Mouse (Mus musculus) kidney, postnatal 0 days (tissue): ENCODE data around the gene Bloc1s4. TPM values are rescaled to one million over a fixed set of nuclear protein-coding genes. Genes with fewer than 3 reads are reported as not detected.

Experiments
- ATAC-seq: fragments of 200-750 bp; cut with Nextera tagmentation; replicated peaks from 2 replicates; pipeline ENCODE4 v1.8.0; 2017; ENCODE audit warnings: low read depth, moderate number of reproducible peaks, moderate TSS enrichment, moderate library complexity; ENCODE audit not compliant: low FRiP score
- DNase-seq: peaks from one replicate; pipeline ENCODE4 v3.0.0-alpha.2; 2016; ENCODE audit warnings: low spot score
- H3K27ac ChIP-seq: fragments of 300-500 bp; sonication (generic); 2 replicates; pipeline ENCODE4 v1.5.1; 2014; ENCODE audit warnings: mild to moderate bottlenecking
- H3K27me3 ChIP-seq: fragments of 300-500 bp; sonication (generic); 2 replicates; pipeline ENCODE4 v1.6.1; 2014; ENCODE audit warnings: low read length, mixed read lengths; ENCODE audit not compliant: insufficient read depth
- H3K36me3 ChIP-seq: fragments of 300-500 bp; sonication (generic); 2 replicates; pipeline ENCODE4 v1.6.1; 2014; ENCODE audit warnings: low read length, mixed read lengths; ENCODE audit not compliant: insufficient read depth
- H3K4me1 ChIP-seq: fragments of 300-500 bp; sonication (generic); replicated peaks from 2 replicates; pipeline ENCODE4 v1.6.1; 2014; ENCODE audit warnings: antibody characterized with exemption, low read length, mixed read lengths; ENCODE audit not compliant: insufficient read depth
- H3K4me2 ChIP-seq: fragments of 300-500 bp; sonication (generic); 2 replicates; pipeline ENCODE4 v1.6.1; 2014; ENCODE audit warnings: mild to moderate bottlenecking, low read length, moderate library complexity, mixed read lengths
- H3K4me3 ChIP-seq: fragments of 300-500 bp; sonication (generic); replicated peaks from 2 replicates; pipeline ENCODE4 v1.5.1; 2014; ENCODE audit warnings: low read depth, low read length
- H3K9ac ChIP-seq: fragments of 300-500 bp; sonication (generic); 2 replicates; pipeline ENCODE4 v1.6.1; 2014; ENCODE audit warnings: low read depth, low read length
- H3K9me3 ChIP-seq: fragments of 300-500 bp; sonication (generic); replicated peaks from 2 replicates; pipeline ENCODE4 v1.6.1; 2016; ENCODE audit warnings: low read length, inconsistent platforms, mixed read lengths
- CTCF ChIP-seq: IDR thresholded peaks from 2 replicates; pipeline ENCODE4 v1.5.1; 2016; ENCODE audit warnings: antibody characterized with exemption, low read depth, mild to moderate bottlenecking, moderate library complexity
- WGBS: fragments of 180-500 bp; shearing (Covaris S2); extraction: QIAGEN DNeasy Blood & Tissue Kit; methylation state at CpG from one replicate; pipeline ENCODE4 v1.1.7; 2014; 5-methylcytosine and 5-hydroxymethylcytosine counted together
- polyA plus RNA-seq: library from polyadenylated mRNA; unstranded; fragments of >200 nt; fragmentation: Nextera tagmentation; extraction: Ambion mirVana; gene quantifications from 2 replicates; pipeline ENCODE4 v1.2.1, GENCODE M21; 2015

Gene Bloc1s4
- polyA plus RNA-seq, 1 experiment from 2014 or later, result 33.7 TPM

DNA sequence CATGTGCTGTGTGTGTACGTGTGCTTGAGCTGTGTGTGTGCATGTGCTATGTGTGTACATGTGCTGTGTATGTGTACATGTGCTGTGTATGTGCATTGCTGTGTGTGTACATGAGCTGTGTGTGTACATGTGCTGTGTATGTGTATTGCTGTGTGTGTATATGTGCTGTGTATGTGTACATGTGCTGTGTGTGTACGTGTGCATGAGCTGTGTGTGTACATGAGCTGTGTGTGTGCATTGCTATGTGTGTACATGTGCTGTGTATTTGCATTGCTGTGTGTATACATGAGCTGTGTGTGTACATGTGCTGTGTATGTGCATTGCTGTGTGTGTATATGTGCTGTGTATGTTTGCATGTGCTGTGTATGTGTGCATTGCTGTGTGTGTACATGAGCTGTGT is 31.1 kb upstream of the Bloc1s4 start:
- H3K4me1 ChIP-seq, result no peaks in the 10 kb centered on the region
- no peak for DNase-seq
- no peak overlapping the region for H3K4me2 ChIP-seq
- no peaks in the 10 kb centered on the region for H3K27me3 ChIP-seq
- no peaks in the 10 kb centered on the region for H3K9me3 ChIP-seq
- H3K27ac ChIP-seq, result no peak overlapping the region
- no peak overlapping the region for H3K9ac ChIP-seq
- ATAC-seq, result no peak
- TF ChIP-seq CTCF, result no peak
- WGBS, result 85% methylated on average over 2 of the region's 2 CpGs
- no peaks in the 10 kb centered on the region for H3K36me3 ChIP-seq
- H3K4me3 ChIP-seq, result no peak overlapping the region

DNA sequence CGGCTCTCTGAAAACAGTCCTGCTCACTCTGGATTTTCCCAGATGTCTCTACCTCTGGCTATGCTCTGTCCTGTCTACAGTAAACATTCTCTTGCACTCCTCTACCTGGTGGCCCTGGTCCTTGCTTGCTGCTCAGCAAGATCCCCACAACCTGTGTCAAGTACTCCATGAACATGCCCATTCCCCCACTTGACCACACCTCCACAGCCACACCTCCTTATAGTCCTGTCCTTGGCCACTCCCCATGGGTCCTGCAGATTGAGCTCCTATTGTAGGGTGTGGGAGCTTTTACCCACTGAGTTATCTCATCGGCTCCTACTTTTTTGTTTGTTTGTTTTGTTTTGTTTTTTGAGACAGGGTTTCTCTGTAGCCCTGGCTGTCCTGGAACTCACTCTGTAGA is 30.5 kb upstream of the Bloc1s4 start:
- Histone ChIP-seq H3K4me1 (no peaks in the 10 kb centered on the region), H3K9ac (no peak overlapping the region), H3K36me3 (no peaks in the 10 kb centered on the region), H3K27me3 (no peaks in the 10 kb centered on the region), H3K4me3 (no peak overlapping the region), H3K9me3 (no peaks in the 10 kb centered on the region), H3K4me2 (no peak overlapping the region), H3K27ac (no peak overlapping the region)
- DNase-seq (no peak), ATAC-seq (no peak)
- no peak for TF ChIP-seq CTCF
- WGBS, result 93% methylated on average over 1 of the region's 2 CpGs

DNA sequence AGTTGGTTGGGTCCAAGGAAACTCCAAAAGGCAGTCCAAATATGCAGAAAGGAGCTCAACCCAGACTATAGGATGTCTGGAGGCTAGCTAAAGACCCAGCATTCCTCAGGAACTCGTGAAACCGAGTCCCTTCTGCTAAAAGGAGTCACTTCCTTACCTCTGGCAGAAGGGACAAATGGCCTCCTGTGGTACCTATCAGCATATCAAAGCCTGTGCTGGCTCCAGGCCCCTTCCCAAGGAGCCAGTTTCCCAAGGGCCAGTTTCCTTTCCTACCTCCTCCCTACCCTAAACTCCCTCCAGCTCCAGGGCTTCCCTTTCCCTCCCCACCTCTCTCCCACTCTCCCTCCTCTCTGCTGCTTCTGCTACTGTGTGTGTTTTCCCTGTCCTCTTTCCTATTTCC is 28.7 kb upstream of the Bloc1s4 start:
- ATAC-seq, result no peak
- DNase-seq, result no peak
- Histone ChIP-seq H3K4me3 (no peak overlapping the region), H3K36me3 (no peaks in the 10 kb centered on the region), H3K4me1 (no peaks in the 10 kb centered on the region), H3K4me2 (no peak overlapping the region), H3K27ac (no peak overlapping the region), H3K27me3 (no peaks in the 10 kb centered on the region), H3K9ac (no peak overlapping the region), H3K9me3 (no peaks in the 10 kb centered on the region)
- 8% methylated on average over 2 of the region's 2 CpGs for WGBS
- no peak for TF ChIP-seq CTCF

DNA sequence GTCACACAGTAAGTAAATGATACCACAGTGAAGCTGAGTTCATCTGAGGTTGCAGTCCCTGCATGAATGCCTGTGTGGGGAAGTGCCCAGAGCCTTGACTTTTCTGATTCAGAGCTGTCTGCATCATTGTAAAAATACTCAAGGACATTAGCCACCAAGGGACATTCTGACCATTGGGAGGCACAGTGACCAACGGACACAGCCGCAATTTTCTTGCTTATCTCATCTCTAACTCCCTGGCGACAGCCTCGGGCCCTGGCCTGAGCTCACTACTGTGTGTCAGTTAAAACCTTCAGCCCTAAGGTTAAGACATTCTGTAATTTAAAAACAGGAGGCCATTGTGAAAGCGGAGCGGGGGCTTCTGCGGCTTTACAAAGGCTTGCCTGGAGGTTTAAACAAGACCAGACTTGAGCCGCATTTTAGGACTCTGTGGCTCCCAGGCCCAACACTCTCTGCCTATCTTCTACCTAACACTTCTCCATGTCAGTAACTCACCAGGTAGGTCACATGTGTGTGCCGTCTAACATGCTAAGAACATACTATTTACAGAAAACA is 27.6 kb upstream of the Bloc1s4 start:
- Histone ChIP-seq H3K9ac (no peak overlapping the region), H3K27me3 (no peaks in the 10 kb centered on the region), H3K36me3 (no peaks in the 10 kb centered on the region), H3K4me2 (no peak overlapping the region), H3K4me1 (no peaks in the 10 kb centered on the region), H3K27ac (no peak overlapping the region), H3K9me3 (no peaks in the 10 kb centered on the region), H3K4me3 (no peak overlapping the region)
- TF ChIP-seq CTCF, result no peak
- DNase-seq (no peak), ATAC-seq (no peak)
- 42% methylated on average over 9 of the region's 9 CpGs for WGBS

DNA sequence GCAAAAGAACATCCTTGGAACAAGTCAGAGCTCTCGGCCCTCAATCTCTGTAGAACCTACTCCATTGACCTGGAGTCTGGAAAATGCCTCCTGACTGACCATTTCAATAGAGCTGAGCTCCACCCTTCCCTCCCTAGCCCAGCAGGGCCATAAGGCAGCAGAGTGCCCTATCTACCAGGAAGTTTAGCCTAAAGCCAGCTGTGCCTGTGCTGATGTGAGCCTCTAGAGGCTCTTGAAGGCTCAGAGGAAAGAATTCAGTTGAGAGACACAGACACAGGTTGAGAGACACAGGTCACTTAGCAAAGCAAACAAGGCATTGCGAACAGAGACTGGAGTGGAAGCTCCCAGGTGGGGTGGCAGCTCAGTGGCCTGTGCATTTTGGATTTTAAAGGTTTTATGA is 26.9 kb upstream of the Bloc1s4 start:
- ATAC-seq, result no peak
- 67% methylated on average over 2 of the region's 2 CpGs for WGBS

DNA sequence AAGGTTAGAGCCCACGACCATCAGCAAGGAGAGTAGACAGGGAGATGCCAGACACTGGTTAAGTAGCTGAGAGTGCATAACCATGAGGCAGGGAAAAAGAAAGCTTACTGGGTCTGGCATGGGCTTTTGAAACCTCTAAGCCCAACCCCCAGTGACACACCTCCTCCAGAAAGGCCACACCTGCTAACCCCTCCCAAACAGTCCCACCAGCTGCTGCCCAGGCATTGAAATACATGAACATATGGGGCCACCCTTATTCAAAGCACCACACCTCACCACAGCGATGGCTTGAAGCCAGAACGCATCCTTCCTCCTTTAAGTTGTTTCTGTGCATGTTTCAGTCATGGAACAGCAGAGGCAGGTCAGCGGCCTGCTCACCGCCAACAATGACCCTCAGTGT is 24.1 kb upstream of the Bloc1s4 start:
- no peak for ATAC-seq
- no peaks in the 10 kb centered on the region for H3K27me3 ChIP-seq
- no peaks in the 10 kb centered on the region for H3K36me3 ChIP-seq
- H3K9me3 ChIP-seq, result no peaks in the 10 kb centered on the region
- H3K4me3 ChIP-seq, result no peak overlapping the region
- WGBS, result 70% methylated on average over 5 of the region's 5 CpGs
- TF ChIP-seq CTCF, result no peak
- no peaks in the 10 kb centered on the region for H3K4me1 ChIP-seq
- no peak overlapping the region for H3K9ac ChIP-seq
- DNase-seq, result no peak
- no peak overlapping the region for H3K27ac ChIP-seq
- H3K4me2 ChIP-seq, result no peak overlapping the region

More for the DNA sequence above, 26.9 kb upstream of the Bloc1s4 start:
- no peaks in the 10 kb centered on the region for H3K4me1 ChIP-seq
- H3K4me3 ChIP-seq, result no peak overlapping the region
- no peak for DNase-seq
- no peak overlapping the region for H3K27ac ChIP-seq
- H3K9me3 ChIP-seq, result no peaks in the 10 kb centered on the region
- no peak overlapping the region for H3K9ac ChIP-seq
- H3K27me3 ChIP-seq, result no peaks in the 10 kb centered on the region
- no peaks in the 10 kb centered on the region for H3K36me3 ChIP-seq
- no peak for TF ChIP-seq CTCF
- no peak overlapping the region for H3K4me2 ChIP-seq

DNA sequence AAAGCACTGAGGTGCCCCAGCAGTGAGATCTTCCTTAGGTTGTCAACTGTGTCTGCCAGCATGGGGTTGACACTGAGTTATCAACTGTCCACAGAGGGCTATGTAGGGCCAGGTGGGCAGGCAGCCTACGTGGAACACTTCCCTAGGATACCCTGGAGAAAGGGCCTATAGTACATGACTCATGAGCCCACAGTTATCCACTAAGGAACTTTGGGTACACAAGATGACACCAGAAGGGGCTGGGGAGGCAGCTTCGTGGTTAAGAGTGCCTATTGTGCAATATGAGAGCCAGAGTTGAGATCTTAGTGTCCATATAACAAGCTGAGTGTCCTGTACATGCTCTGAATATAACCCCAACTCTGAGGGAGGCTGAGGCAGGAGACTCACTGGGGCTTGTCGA is 21.2 kb upstream of the Bloc1s4 start:
- Histone ChIP-seq H3K27me3 (no peaks in the 10 kb centered on the region), H3K27ac (no peak overlapping the region), H3K9me3 (no peaks in the 10 kb centered on the region), H3K9ac (no peak overlapping the region), H3K4me2 (no peak overlapping the region), H3K36me3 (no peaks in the 10 kb centered on the region), H3K4me3 (no peak overlapping the region), H3K4me1 (no peaks in the 10 kb centered on the region)
- WGBS, result 67% methylated on average over 3 of the region's 3 CpGs
- ATAC-seq (no peak), DNase-seq (no peak)
- no peak for TF ChIP-seq CTCF
